Mouse (Mus musculus) heart, adult 2 months (tissue): ENCODE results near the gene Bcl11a. TPM values are rescaled to one million over a fixed set of nuclear protein-coding genes. Genes with fewer than 3 reads are reported as not detected.

ENCODE experiments used
- DNase-seq, 2 experiments: peaks; one replicate each; pipeline ENCODE4 v3.0.0; 2021
- H3K27ac ChIP-seq: fragments of 200-600 bp; 2 replicates; pipeline ENCODE4 v1.8.1; 2022
- H3K27me3 ChIP-seq: fragments of 200-500 bp; 2 replicates; pipeline ENCODE4 v1.6.1; 2012; ENCODE audit warnings: mild to moderate bottlenecking, low read length, inconsistent platforms, mixed read lengths; ENCODE audit not compliant: control insufficient read depth, insufficient read depth
- H3K36me3 ChIP-seq: fragments of 200-500 bp; 2 replicates; pipeline ENCODE4 v1.6.1; 2012; ENCODE audit warnings: low read length, inconsistent platforms; ENCODE audit not compliant: control insufficient read depth, insufficient read depth
- H3K4me1 ChIP-seq: fragments of 200-500 bp; 2 replicates; pipeline ENCODE4 v1.6.1; 2011; ENCODE audit warnings: low read length; ENCODE audit not compliant: control insufficient read depth, insufficient read depth
- H3K4me3 ChIP-seq: fragments of 200-600 bp; 2 replicates; pipeline ENCODE4 v1.8.1; 2022
- H3K79me2 ChIP-seq: fragments of 200-500 bp; replicated peaks from 2 replicates; pipeline ENCODE4 v1.6.1; 2012; ENCODE audit warnings: mild to moderate bottlenecking, inconsistent platforms, low read length, moderate library complexity, mixed read lengths; ENCODE audit not compliant: control insufficient read depth, insufficient read depth
- H3K9ac ChIP-seq: fragments of 200-500 bp; 2 replicates; pipeline ENCODE4 v1.6.1; 2012; ENCODE audit warnings: low read depth, mild to moderate bottlenecking, control low read depth, inconsistent platforms, low read length, mixed read lengths
- CTCF ChIP-seq: fragments of 200-600 bp; IDR thresholded peaks from 2 replicates; pipeline ENCODE4 v1.8.1; 2022; ENCODE audit warnings: antibody characterized with exemption, mild to moderate bottlenecking, moderate library complexity
- EP300 ChIP-seq: fragments of 200-500 bp; IDR thresholded peaks from 2 replicates; pipeline ENCODE4 v1.6.1; 2011; ENCODE audit warnings: low read depth, low read length, control low read depth; ENCODE audit not compliant: insufficient read depth
- POLR2A ChIP-seq: fragments of 200-500 bp; IDR thresholded peaks from 2 replicates; pipeline ENCODE4 v1.6.1; 2011; ENCODE audit warnings: mild to moderate bottlenecking, low read depth, low read length, control low read depth; ENCODE audit not compliant: insufficient read depth
- WGBS: fragments of 180-500 bp; shearing (Covaris S2); methylation state at CpG from one replicate; pipeline ENCODE4 v1.1.7; 2018; 5-methylcytosine and 5-hydroxymethylcytosine counted together
- intact Hi-C: fragments of 180-260 bp; cut with DNase I; formaldehyde crosslinking; loops from one replicate; pipeline ENCODE4 v1.15.1; 2025
- polyA plus RNA-seq: library from polyadenylated mRNA; depleted of rRNA; stranded (reverse); fragments of >200 nt; gene quantifications from 2 replicates; pipeline ENCODE4 v1.2.3, GENCODE M21; 2012
- total RNA-seq, 2 experiments: library from RNA; stranded (reverse); gene quantifications; 2 replicates each; pipeline ENCODE4 v1.2.3; 2021

Bcl11a gene
- total and polyA plus RNA-seq, 3 experiments, result 1.1 to 4.2 (median 2.4) TPM

- intact Hi-C loops, result loop anchor here (10.0 kb wide), 1 partner anchor 162 kb away; no protein-coding TSS in a partner anchor
- Histone ChIP-seq H3K9ac (no peak overlapping the region), H3K27ac (no peak overlapping the region), H3K79me2 (no peaks in the 10 kb centered on the region), H3K4me3 (no peak overlapping the region), H3K27me3 (peaks cover 10% of the 10 kb centered on the region), H3K4me1 (peaks cover 3% of the 10 kb centered on the region), H3K36me3 (no peaks in the 10 kb centered on the region)
- TF ChIP-seq EP300 (no peak), POLR2A (no peak), CTCF (no peak)
- WGBS, result 72% methylated on average over 11 of the region's 11 CpGs
- no peak for DNase-seq
Measured at GRCm38 (mm10) chr11:24082385-24083075, 4.7 kb downstream of the Bcl11a start.

DNA sequence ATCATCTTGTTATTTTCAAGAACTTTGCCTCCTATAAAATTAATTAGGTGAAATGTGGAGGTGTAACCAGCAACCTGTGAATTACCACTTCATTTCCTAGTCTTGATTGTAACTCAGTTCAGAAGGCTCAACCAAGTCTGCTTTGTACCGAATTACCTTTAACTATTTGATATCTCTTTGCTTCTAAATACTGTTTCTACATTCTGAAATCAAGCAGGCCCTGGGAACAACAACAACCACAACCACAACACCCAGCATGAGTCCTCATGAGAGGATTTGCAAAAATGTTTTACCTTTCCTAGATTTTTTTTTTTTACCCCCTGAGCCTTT, 5.2 kb downstream of the Bcl11a start:
- Histone ChIP-seq H3K9ac (no peak overlapping the region), H3K4me1 (peaks cover 3% of the 10 kb centered on the region), H3K79me2 (no peaks in the 10 kb centered on the region), H3K27ac (no peak overlapping the region), H3K27me3 (peaks cover 10% of the 10 kb centered on the region), H3K36me3 (no peaks in the 10 kb centered on the region), H3K4me3 (no peak overlapping the region)
- intact Hi-C loops, result loop anchor here (10.0 kb wide), 1 partner anchor 162 kb away; no protein-coding TSS in a partner anchor
- no peak for DNase-seq
- 75% methylated on average over 1 of the region's 1 CpGs for WGBS
- TF ChIP-seq CTCF (no peak), POLR2A (no peak), EP300 (no peak)

GRCm38 (mm10) chr11:24083423-24083822, 5.6 kb downstream of the Bcl11a start:
- intact Hi-C loops, result loop anchor here (10.0 kb wide), 1 partner anchor 161 kb away; no protein-coding TSS in a partner anchor
- no peak for TF ChIP-seq EP300
- no peak for TF ChIP-seq POLR2A
- TF ChIP-seq CTCF, result no peak
- no peaks in the 10 kb centered on the region for H3K79me2 ChIP-seq
- H3K9ac ChIP-seq, result no peak overlapping the region
- H3K4me3 ChIP-seq, result no peak overlapping the region
- H3K36me3 ChIP-seq, result no peaks in the 10 kb centered on the region
- 77% methylated on average over 7 of the region's 7 CpGs for WGBS
- H3K27me3 ChIP-seq, result peaks cover 10% of the 10 kb centered on the region
- H3K4me1 ChIP-seq, result peaks cover 3% of the 10 kb centered on the region
- DNase-seq, result no peak
- no peak overlapping the region for H3K27ac ChIP-seq

- H3K27ac ChIP-seq, result no peak overlapping the region
- DNase-seq, result no peak
- no peaks in the 10 kb centered on the region for H3K36me3 ChIP-seq
- H3K4me3 ChIP-seq, result no peak overlapping the region
- peaks cover 3% of the 10 kb centered on the region for H3K4me1 ChIP-seq
- intact Hi-C loops, result loop anchor here (10.0 kb wide), 1 partner anchor 161 kb away; no protein-coding TSS in a partner anchor
- no peak overlapping the region for H3K9ac ChIP-seq
- no peaks in the 10 kb centered on the region for H3K79me2 ChIP-seq
- H3K27me3 ChIP-seq, result peaks cover 7% of the 10 kb centered on the region
- WGBS, result 75% methylated on average over 3 of the region's 3 CpGs
- no peak for TF ChIP-seq EP300
Measured at GRCm38 (mm10) chr11:24084077-24084476, 6.2 kb downstream of the Bcl11a start.

GRCm38 (mm10) chr11:24084590-24084989, 6.7 kb downstream of the Bcl11a start:
- no peaks in the 10 kb centered on the region for H3K36me3 ChIP-seq
- no peak overlapping the region for H3K4me3 ChIP-seq
- no peak for TF ChIP-seq EP300
- TF ChIP-seq CTCF, result no peak
- no peak for TF ChIP-seq POLR2A
- H3K9ac ChIP-seq, result no peak overlapping the region
- no peak for DNase-seq
- intact Hi-C loops, result loop anchor here (10.0 kb wide), 1 partner anchor 160 kb away; no protein-coding TSS in a partner anchor
- H3K4me1 ChIP-seq, result peaks cover 3% of the 10 kb centered on the region
- H3K79me2 ChIP-seq, result no peaks in the 10 kb centered on the region
- H3K27me3 ChIP-seq, result peaks cover 7% of the 10 kb centered on the region; the same call in 1 of the 2 replicates
- no peak overlapping the region for H3K27ac ChIP-seq
- 89% methylated on average over 4 of the region's 4 CpGs for WGBS

DNA sequence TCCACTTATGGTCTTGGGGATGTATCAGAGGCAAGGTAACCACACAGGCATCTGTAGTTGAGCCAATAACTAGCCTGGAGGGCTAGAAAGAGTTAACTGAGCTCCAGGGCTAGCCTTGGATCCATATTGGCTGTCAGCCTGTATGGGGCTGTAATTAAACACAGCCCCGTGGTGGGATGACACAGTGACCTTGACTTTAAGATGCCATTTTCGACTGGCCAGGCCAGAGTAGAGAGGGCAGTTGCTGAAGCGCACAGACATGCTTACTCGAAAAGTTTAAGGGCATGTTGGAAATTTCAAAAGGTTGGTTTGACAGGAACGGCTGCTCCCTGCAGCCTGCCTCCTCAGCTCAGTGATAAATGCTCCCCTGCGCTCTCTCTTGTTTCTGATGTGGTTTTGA, 8.1 kb downstream of the Bcl11a start:
- no peak overlapping the region for H3K27ac ChIP-seq
- TF ChIP-seq POLR2A (no peak), EP300 (no peak)
- no peak overlapping the region for H3K4me3 ChIP-seq
- no peak overlapping the region for H3K9ac ChIP-seq
- H3K79me2 ChIP-seq, result no peaks in the 10 kb centered on the region
- H3K4me1 ChIP-seq, result no peaks in the 10 kb centered on the region
- WGBS, result 61% methylated on average over 6 of the region's 6 CpGs
- H3K27me3 ChIP-seq, result no peaks in the 10 kb centered on the region
- intact Hi-C loops, result loop anchor here (10.0 kb wide), 1 partner anchor 159 kb away; no protein-coding TSS in a partner anchor
- H3K36me3 ChIP-seq, result no peaks in the 10 kb centered on the region
- no peak for DNase-seq
